Mouse (Mus musculus): ENCODE data around the gene Ptgs1.

DNA sequence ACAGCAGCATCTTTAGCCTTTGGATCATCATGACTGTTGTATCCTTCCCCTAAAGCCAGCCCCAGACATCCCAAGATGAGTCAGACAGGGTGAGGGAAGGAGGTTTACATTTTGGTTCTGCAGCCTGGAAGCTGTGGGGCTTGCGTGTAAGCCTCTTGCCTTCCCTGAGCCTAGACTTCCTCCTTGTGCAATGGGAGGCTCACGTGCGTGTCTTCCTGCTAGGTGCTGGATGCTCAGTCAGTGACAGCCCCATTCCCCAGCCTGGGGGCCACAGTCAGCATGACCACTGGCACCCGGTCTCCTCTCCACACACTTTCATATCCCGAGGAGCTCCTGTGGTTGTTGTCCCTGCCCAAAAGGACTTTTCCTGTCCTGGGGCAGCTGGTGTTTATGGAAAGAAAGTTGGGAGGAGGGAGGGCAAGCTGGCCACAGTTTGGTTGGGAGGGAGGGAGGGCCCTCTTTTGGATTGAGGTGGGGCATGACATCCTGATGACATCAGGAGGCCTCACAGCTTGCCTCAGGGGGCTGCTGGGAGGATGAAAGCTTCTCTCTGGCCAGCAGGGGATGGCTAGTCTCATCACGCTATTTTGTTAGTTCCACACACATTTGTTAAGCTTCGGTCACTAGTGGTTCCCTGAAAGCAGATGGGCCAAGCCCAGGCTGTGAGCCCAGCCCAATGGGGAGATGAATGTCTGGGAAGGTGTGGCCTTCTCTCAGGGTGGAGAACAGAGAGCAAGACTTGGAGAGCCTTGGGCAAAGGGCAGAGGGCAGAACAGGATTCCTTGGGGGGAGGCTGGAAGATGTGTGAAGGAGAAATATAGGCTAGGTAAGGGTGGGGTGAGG lies 4.5 kb downstream of the Ptgs1 start:
- TF ChIP-seq CTCF (IDR thresholded peaks at IDR 0.05) (peak; percentile 35), EP300 (IDR thresholded peaks at IDR 0.05) (no peak)
